ENCODE assay signal across 15 mouse cellular contexts in genomic region chr3:56698941-56699340, GRCm38 (mm10).
A peak's percentile ranks its signal among the peaks of the same experiment; 100 is the strongest.
DNase-seq lines count a peak whose midpoint lies in the region; ATAC-seq lines count a peak whose summit lies in the region.
"Had no signal": no experiment of that assay in that cellular context is flagged by ENCODE, and none has a peak within 500 bp of the region (broad histone marks: within the 10 kb centered on the region; RNA-seq: fewer than 3 reads in every experiment).

No protein-coding gene starts in this region.

- H3K27me3 ChIP-seq in kidney, embryonic 16.5 days (ENCODE audit: insufficient read depth, low read length) = no peaks in the 10 kb centered on the region
- H3K27me3 ChIP-seq in forebrain, embryonic 14.5 days (replicated peaks; ENCODE audit: control insufficient read depth, insufficient read depth, low read length) = no peaks in the 10 kb centered on the region
- no peaks in the 10 kb centered on the region for H3K27me3 ChIP-seq in limb, embryonic 12.5 days
- no peaks in the 10 kb centered on the region for H3K27me3 ChIP-seq in neural tube, embryonic 12.5 days (replicated peaks)
- H3K27me3 ChIP-seq: embryonic facial prominence, embryonic 15.5 days; intestine, embryonic 15.5 days; liver, embryonic 12.5 days had no signal

- peak; percentile 54 for ATAC-seq in kidney, embryonic 16.5 days (ENCODE audit: low FRiP score, low TSS enrichment)
- ATAC-seq in forebrain, embryonic 14.5 days = peak; percentile 27; the same call in 1 of the 2 replicates
- no peak for ATAC-seq in limb, embryonic 12.5 days (ENCODE audit: insufficient number of reproducible peaks, insufficient read depth, low FRiP score, low TSS enrichment, low read depth)
- ATAC-seq in neural tube, embryonic 12.5 days (ENCODE audit: low FRiP score, low read depth) = 0 out of 2 replicates have a peak, but pooled peaks have one; percentile 18
- ATAC-seq: liver, embryonic 12.5 days had no signal

- no peaks in the 10 kb centered on the region for H3K9me3 ChIP-seq in kidney, embryonic 16.5 days (ENCODE audit: low read length)
- no peaks in the 10 kb centered on the region for H3K9me3 ChIP-seq in forebrain, embryonic 14.5 days (replicated peaks; ENCODE audit: control insufficient read depth, low read length)
- H3K9me3 ChIP-seq in limb, embryonic 12.5 days = no peaks in the 10 kb centered on the region
- no peaks in the 10 kb centered on the region for H3K9me3 ChIP-seq in neural tube, embryonic 12.5 days
- H3K9me3 ChIP-seq: embryonic facial prominence, embryonic 15.5 days; intestine, embryonic 15.5 days; liver, embryonic 12.5 days had no signal

- no peaks in the 10 kb centered on the region for H3K36me3 ChIP-seq in kidney, embryonic 16.5 days (ENCODE audit: insufficient read depth, low read length)
- H3K36me3 ChIP-seq in forebrain, embryonic 14.5 days (ENCODE audit: control insufficient read depth, insufficient read depth, low read length) = no peaks in the 10 kb centered on the region
- no peaks in the 10 kb centered on the region for H3K36me3 ChIP-seq in limb, embryonic 12.5 days
- H3K36me3 ChIP-seq in neural tube, embryonic 12.5 days = no peaks in the 10 kb centered on the region
- H3K36me3 ChIP-seq: embryonic facial prominence, embryonic 15.5 days; intestine, embryonic 15.5 days; liver, embryonic 12.5 days had no signal

- no peak overlapping the region for H3K4me3 ChIP-seq in kidney, embryonic 16.5 days (ENCODE audit: low read length)
- no peak overlapping the region for H3K4me3 ChIP-seq in forebrain, embryonic 14.5 days (ENCODE audit: low read depth, low read length)
- no peak overlapping the region for H3K4me3 ChIP-seq in limb, embryonic 12.5 days (replicated peaks)
- H3K4me3 ChIP-seq in neural tube, embryonic 12.5 days = no peak overlapping the region
- H3K4me3 ChIP-seq: embryonic facial prominence, embryonic 15.5 days; heart, adult 2 months; intestine, embryonic 15.5 days; left cerebral cortex, adult 2 months; liver, embryonic 12.5 days had no signal

- no peak for DNase-seq in kidney, postnatal 25 days
- peak; percentile 8 for DNase-seq in forebrain, embryonic 14.5 days (ENCODE audit: low spot score)
- no peak for DNase-seq in heart, postnatal 4 days
- no peak for DNase-seq in right cerebral cortex, postnatal 4 days
- no peak for DNase-seq in heart, adult 18-20 months
- DNase-seq: cerebellum, adult 9-11 months; heart, adult 2 months; thymus, adult 2 months had no signal

- no peaks in the 10 kb centered on the region for H3K4me1 ChIP-seq in kidney, embryonic 16.5 days (ENCODE audit: insufficient read depth, low read length)
- H3K4me1 ChIP-seq in forebrain, embryonic 14.5 days (ENCODE audit: control insufficient read depth, insufficient read depth, low read length) = peaks cover 12% of the 10 kb centered on the region
- peaks cover 16% of the 10 kb centered on the region for H3K4me1 ChIP-seq in limb, embryonic 12.5 days (replicated peaks)
- peaks cover 24% of the 10 kb centered on the region for H3K4me1 ChIP-seq in neural tube, embryonic 12.5 days
- H3K4me1 ChIP-seq: intestine, embryonic 15.5 days; liver, embryonic 12.5 days had no signal

- no peak overlapping the region for H3K9ac ChIP-seq in kidney, embryonic 16.5 days (replicated peaks; ENCODE audit: low read length)
- H3K9ac ChIP-seq in forebrain, embryonic 14.5 days (ENCODE audit: low read length) = no peak overlapping the region
- H3K9ac ChIP-seq in limb, embryonic 12.5 days (replicated peaks) = no peak overlapping the region
- H3K9ac ChIP-seq in neural tube, embryonic 12.5 days = no peak overlapping the region
- H3K9ac ChIP-seq: embryonic facial prominence, embryonic 15.5 days; intestine, embryonic 15.5 days; liver, embryonic 12.5 days had no signal

- H3K4me2 ChIP-seq in kidney, embryonic 16.5 days (replicated peaks; ENCODE audit: low read depth, low read length) = no peak overlapping the region
- H3K4me2 ChIP-seq in forebrain, embryonic 14.5 days (ENCODE audit: low read length) = no peak overlapping the region
- no peak overlapping the region for H3K4me2 ChIP-seq in limb, embryonic 12.5 days
- H3K4me2 ChIP-seq in neural tube, embryonic 12.5 days (replicated peaks) = peak overlapping the region; percentile 0; the same call in 1 of the 2 replicates
- H3K4me2 ChIP-seq: embryonic facial prominence, embryonic 15.5 days; intestine, embryonic 15.5 days; liver, embryonic 12.5 days had no signal

- no peak overlapping the region for H3K27ac ChIP-seq in kidney, embryonic 16.5 days (ENCODE audit: low read length)
- H3K27ac ChIP-seq in forebrain, embryonic 14.5 days (ENCODE audit: low read depth, low read length) = peak overlapping the region; percentile 58
- 0 out of 2 replicates have a peak overlapping the region, but pooled peaks have one; percentile 41 for H3K27ac ChIP-seq in limb, embryonic 12.5 days
- H3K27ac ChIP-seq in neural tube, embryonic 12.5 days = peak overlapping the region; percentile 32; the same call in 1 of the 2 replicates
- H3K27ac ChIP-seq: embryonic facial prominence, embryonic 15.5 days; heart, adult 2 months; intestine, embryonic 15.5 days; liver, embryonic 12.5 days had no signal
